Mouse (Mus musculus) ovary, postnatal 14 days (tissue): ENCODE results near the gene Bcorl1.

ENCODE experiments used
- DNase-seq: peaks from one replicate; pipeline ENCODE4 v3.0.0; 2022; ENCODE audit warnings: low spot score

Gene Bcorl1

DNA sequence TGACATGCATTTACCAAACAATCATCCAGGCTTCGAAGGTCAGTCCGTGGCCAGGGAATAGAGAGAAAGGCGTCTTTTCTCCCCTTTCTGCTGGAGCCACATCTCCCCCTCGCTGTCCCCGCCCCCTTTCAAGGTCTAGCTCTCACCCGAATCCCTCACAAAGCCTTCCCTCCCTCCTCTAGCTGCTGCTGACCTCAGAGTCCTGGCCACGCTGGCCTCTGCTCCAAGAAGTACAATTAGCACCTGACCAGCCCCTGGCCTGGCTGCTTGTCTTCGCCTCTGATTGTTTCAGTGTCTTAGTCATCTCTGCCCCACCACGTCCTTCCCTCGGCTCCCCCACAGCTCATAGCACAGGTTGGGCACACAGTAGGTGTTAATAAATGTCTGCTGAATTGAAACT lies 108.5 kb downstream of the Bcorl1 start:
- no peak for DNase-seq

DNA sequence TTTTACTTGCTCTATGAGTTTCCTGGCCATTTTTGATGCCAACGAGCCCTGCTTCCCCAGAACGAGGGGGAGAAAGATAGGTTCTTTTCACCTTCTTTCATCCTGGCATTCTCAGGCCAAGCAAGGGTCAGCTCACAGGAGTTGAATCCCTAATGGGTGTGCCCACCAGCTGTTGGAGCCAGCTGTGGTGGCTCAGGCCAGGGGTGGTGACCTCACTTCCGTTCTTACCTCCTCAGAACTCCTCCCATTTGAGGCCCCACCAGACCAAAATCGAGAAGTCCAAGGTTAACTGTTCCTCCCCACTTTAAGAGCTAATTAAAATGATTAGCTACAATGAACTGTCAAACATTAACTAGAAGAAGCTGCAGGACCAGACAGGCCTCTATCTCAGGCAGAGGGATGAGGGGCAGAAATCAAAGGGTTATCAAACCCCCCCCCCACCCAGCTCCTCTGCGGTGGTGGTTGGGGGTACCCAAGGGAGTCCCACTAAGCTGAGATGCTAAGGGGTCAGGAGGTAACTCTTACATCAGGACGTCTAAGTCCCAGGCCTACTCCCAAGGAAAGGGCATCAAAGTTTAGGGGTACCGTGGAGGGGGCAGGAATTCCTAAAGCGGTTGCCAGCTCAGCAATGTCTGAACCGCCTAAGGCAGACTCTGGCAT lies 111.2 kb downstream of the Bcorl1 start:
- no peak for DNase-seq

DNA sequence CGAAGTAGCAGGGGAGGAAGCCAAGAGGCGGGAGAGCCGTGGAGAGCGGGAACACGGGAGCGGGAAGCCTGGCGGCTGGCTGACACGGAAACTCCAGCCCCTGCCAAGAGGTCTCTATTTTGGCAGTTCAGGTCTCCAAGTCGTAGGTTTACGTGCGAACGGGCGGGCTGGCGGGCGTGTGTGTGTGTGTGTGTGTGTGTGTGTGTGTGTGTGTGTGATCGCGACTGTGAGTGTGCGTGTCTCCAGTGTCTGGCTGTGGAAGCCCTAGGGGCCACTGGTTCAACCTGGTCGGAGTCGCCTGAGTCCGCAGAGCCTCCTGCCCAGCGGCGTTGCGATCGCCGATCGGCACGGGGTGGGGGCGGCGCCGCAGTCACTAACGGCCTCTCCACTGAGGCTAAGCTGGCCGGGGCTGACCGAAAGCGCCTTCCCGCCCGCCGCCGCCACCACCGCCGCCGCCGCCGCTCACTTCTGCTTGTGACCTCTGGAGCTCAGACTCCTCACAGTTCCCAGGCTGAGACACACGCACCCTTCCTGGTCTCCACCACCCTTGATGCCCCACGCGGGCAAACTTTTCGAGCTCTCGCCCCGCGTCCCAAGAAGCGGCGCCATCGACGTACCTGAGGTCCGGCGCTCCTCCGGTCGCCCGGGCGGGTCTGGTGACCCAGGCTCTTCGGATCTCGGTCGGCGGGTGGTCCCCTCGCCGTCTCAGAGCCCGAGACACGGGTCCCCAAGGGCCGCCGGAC lies 111.9 kb downstream of the Bcorl1 start:
- no peak for DNase-seq

DNA sequence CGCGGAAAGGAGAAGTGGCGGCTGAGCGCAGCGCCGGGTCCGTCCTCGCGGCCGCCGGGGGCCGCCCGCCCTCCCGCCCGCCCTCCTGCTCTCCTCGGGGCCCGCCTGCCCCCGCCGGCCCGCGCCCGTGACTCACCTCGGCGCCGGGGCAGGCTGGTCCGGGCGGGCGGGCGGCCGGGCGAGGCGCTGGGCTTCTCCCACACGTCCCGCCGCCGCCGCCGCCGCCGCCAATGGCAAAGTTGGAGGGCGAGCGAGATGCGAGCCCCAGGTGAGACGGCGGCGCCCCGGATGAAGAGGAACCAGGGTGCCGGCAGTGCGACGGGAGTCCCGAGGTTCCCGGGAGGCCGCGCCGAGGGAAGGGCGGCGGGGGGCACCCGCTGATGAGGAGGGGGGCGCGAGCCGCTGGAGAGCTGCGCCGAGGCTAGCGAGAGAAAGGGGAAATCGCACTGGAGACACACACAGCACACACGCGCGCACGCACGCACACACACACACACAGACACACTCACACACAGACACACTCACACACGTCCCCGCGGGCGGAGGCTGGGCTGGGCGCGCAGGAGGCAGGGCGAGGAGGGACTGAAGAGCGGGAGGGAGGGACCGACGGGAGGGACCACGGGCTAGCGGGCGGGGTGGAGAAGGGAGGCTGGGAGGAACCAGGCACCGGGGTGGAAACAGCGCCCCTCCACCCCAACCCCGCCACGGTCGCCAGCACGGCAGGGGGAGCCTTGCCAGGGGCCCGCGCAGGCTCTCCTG lies 112.8 kb downstream of the Bcorl1 start:
- peak; percentile 45 for DNase-seq

DNA sequence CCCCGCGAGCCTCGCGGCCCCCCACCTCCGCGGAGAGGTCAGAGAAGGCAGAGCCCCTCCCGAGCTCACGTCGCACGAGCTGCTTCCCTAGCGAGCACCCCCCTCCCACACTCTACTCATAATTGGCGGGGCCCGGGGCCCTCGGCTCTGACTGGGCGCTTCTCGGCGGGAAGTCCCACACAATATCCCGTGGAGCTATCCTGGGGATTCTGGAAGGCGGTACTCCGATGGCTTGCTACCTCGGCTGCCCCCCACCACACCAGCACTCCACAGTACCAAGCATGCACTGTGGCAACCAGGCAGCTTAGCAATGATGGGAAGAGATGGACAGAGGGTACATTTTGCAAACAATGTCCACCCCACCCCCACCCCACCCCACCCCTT lies 113.3 kb downstream of the Bcorl1 start:
- DNase-seq: no peak

DNA sequence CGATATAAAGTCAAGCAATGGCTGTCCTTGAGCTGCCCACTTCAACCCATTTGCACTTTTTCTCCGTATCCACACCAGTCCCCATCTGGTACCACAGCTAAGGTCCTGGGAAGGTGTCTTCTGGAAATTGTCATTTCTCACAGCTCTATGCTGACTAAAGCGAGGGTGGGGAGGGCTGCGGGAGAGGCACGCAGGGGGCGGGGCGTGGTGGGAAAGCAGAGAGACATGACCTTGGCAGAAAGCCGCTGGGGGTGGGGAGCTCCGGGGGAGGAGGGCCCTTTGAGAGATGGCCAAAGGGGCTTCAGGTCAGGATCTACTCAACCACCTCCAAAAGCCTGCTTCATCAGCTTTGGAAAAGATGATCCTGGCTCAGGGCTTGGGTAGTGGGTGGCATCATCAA lies 113.9 kb downstream of the Bcorl1 start:
- DNase-seq: no peak

DNA sequence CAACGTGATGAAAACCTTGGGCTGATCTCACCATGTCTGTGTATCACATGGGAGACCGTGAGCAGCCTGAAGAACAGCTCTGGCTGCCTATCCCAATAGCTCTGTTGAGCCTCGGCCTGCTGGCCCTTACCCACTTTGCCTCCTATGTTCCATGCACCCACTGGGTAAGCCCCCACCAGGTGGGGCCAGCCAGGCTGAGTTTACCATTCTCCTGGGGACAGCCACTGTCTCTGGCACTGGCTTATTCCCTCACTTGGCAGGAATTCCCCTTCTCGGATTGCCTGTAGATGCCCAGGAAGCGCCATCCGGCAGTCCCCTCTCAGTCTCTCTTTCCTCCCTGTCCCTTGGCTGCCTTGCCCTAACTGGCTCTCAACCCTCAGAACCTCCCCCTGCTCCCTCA lies 115.8 kb downstream of the Bcorl1 start:
- no peak for DNase-seq
